Mouse (Mus musculus): ENCODE measurements at regions not wholly inside any gene's neighbourhood (a gene's known extent, or its start where the extent isn't known, plus 50 kb on each side); places are given as distances from the start of the nearest gene placed in this dataset.
A peak's percentile ranks its signal among the peaks of the same experiment; 100 is the strongest.

DNA sequence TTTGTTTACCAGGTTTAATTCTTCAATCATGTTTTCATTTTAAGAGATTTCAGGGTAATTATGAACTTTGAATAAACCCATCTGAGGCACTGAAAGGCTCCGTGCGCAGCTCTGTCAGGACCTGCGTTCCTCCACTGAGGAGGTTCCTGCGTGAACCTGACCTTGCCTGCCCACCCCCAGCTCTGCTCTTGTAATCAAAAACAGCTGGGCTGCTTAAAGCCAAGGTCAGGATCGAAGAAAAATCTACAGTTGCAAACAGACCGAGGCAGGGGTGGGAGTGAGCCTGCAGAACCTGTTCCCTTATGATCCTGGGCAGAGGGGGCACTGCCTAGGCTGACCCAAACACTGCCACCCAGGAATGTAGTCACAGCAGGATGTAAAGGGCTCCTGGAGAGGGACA, 134.8 kb upstream of the Bcor start:
- WGBS: 36% methylated on average over 6 of the region's 6 CpGs

DNA sequence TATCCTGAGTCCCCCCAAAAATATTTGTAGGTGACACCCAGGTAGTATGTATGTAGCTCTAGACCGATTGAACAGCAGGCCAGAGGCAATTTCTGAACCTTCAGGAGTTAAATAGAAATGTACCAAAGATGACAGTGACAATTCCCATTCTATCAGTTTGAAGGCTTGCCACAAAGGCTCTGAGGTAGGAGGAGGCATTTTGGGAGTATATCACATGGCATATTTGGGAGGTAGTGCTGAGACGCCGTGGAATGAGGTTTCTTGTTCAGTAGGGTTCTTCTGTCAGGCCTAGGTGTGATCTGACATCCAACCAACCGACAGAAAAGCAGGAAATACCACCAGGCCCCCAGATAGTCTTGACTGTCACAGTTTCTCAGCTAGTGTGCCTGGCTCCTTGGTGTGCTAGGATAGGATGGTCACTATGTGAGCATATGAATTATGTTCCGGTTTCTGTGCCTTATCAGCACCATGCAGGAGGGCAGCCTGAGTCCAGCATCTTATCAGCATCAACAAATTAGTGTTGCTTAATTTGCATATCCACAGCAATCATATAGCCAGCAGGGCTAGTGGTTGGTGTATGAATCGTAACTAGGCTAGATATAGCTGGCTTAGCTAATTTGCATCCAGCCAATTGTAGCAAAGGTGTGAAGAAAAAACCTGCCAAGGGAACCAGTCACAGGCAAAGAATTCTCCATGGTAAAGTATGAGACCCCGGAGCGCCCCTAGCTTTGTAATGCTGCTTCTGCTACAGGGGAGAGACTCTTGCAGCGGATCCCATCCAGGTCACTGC, 136.3 kb upstream of the Bcor start:
- WGBS: 59% methylated on average over 9 of the region's 9 CpGs
- Histone ChIP-seq H3K9ac (no peak overlapping the region), H3K9me3 (ENCODE audit: low read depth, low read length) (no peaks in the 10 kb centered on the region), H3K27ac (ENCODE audit: low read depth) (no peak overlapping the region), H3K4me1 (ENCODE audit: insufficient read depth) (no peaks in the 10 kb centered on the region), H3K36me3 (ENCODE audit: insufficient read depth) (no peaks in the 10 kb centered on the region), H3K4me3 (ENCODE audit: low read depth, low read length) (no peak overlapping the region), H3K27me3 (ENCODE audit: insufficient read depth, low read length) (no peaks in the 10 kb centered on the region), H3K4me2 (no peak overlapping the region)
- TF ChIP-seq CTCF (IDR thresholded peaks at IDR 0.05; ENCODE audit: low read depth): no peak
- no peak for DNase-seq
- no peak; the same call in 1 of the 2 replicates for ATAC-seq (ENCODE audit: insufficient read depth)

More for the DNA sequence above, 134.8 kb upstream of the Bcor start:
- DNase-seq (no peak), ATAC-seq (ENCODE audit: insufficient read depth) (no peak)
- no peaks in the 10 kb centered on the region for H3K9me3 ChIP-seq (ENCODE audit: low read depth, low read length)
- H3K4me1 ChIP-seq (ENCODE audit: insufficient read depth): no peaks in the 10 kb centered on the region
- no peak overlapping the region for H3K9ac ChIP-seq
- no peaks in the 10 kb centered on the region for H3K36me3 ChIP-seq (ENCODE audit: insufficient read depth)
- no peak for TF ChIP-seq CTCF (IDR thresholded peaks at IDR 0.05; ENCODE audit: low read depth)
- H3K4me2 ChIP-seq: no peak overlapping the region
- no peak overlapping the region for H3K4me3 ChIP-seq (ENCODE audit: low read depth, low read length)
- no peak overlapping the region for H3K27ac ChIP-seq (ENCODE audit: low read depth)
- H3K27me3 ChIP-seq (ENCODE audit: insufficient read depth, low read length): no peaks in the 10 kb centered on the region

DNA sequence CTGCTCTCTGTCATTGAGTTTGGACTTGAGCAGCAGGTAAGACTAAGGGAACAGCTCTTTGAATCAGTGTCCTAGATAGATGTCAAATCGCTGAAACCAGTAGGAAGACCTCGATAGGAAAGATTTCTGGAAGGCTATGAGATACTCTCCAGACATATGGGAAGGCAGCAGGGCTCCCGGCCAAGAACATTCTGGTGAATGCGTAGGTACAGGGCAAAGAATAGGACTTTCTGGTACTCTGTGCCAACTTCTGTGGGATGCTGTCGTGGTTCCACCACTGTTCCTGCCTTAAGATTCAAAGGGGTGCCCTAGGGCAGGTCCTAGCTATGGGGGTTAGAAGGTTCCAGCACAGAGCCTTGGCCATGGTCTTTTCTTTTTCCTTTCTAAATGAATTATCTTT, 138.5 kb upstream of the Bcor start:
- DNase-seq: no peak
- no peak for TF ChIP-seq CTCF (IDR thresholded peaks at IDR 0.05; ENCODE audit: low read depth)
- Histone ChIP-seq H3K4me2 (no peak overlapping the region), H3K4me1 (ENCODE audit: insufficient read depth) (no peaks in the 10 kb centered on the region), H3K9ac (no peak overlapping the region), H3K9me3 (ENCODE audit: low read depth, low read length) (no peaks in the 10 kb centered on the region), H3K27me3 (ENCODE audit: insufficient read depth, low read length) (no peaks in the 10 kb centered on the region), H3K27ac (ENCODE audit: low read depth) (no peak overlapping the region), H3K4me3 (ENCODE audit: low read depth, low read length) (no peak overlapping the region), H3K36me3 (ENCODE audit: insufficient read depth) (no peaks in the 10 kb centered on the region)
- WGBS: 78% methylated on average over 5 of the region's 5 CpGs
- no peak for ATAC-seq (ENCODE audit: insufficient read depth)

DNA sequence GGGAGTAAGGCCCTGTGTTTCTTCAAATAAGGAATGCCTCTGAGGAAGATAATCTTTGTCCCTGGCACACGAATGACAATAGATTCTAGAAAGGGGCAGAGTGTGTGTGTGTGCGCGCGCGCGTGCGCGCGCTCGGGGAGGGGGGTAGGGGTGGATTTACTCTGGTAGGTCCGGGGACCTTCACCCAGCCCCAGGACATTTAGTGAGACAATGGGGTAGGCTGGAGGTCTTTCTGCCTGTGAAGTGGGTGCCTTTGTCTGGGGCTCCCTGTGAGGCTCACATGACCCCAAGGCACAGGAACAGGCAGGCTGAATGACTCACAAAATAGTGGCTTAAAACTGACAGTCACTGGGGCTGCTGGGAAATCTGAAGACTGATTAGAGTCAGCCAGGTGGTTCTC, 139.1 kb upstream of the Bcor start:
- DNase-seq: no peak
- H3K4me2 ChIP-seq: no peak overlapping the region
- WGBS: 91% methylated on average over 11 of the region's 11 CpGs
- no peak for ATAC-seq (ENCODE audit: insufficient read depth)
- H3K9me3 ChIP-seq (ENCODE audit: low read depth, low read length): no peaks in the 10 kb centered on the region
- H3K4me1 ChIP-seq (ENCODE audit: insufficient read depth): no peaks in the 10 kb centered on the region
- no peak overlapping the region for H3K4me3 ChIP-seq (ENCODE audit: low read depth, low read length)
- no peak overlapping the region for H3K9ac ChIP-seq
- H3K27me3 ChIP-seq (ENCODE audit: insufficient read depth, low read length): no peaks in the 10 kb centered on the region
- no peak overlapping the region for H3K27ac ChIP-seq (ENCODE audit: low read depth)
- no peak for TF ChIP-seq CTCF (IDR thresholded peaks at IDR 0.05; ENCODE audit: low read depth)
- H3K36me3 ChIP-seq (ENCODE audit: insufficient read depth): no peaks in the 10 kb centered on the region

DNA sequence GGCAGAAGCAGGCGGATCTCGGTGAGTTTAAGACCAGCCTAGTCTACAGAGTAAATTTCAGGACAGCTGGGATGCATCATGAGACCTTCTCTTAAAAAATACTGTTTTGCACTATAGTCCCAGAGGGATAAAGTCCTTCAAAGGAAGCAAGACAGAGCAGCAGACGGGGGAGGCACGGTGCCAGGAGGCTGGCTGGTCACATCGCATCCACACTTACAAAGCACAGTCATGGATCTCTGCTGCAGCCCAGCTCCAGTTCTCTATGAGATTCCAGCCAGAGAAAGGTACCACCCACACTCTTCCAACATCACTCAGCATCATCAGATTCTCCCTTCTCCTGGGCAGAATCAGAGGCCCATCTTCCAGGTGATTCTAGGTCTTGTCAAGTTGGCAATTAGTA, 144.5 kb upstream of the Bcor start:
- no peak for TF ChIP-seq CTCF (IDR thresholded peaks at IDR 0.05; ENCODE audit: low read depth)
- ATAC-seq (ENCODE audit: insufficient read depth) (no peak), DNase-seq (peak; percentile 48)
- Histone ChIP-seq H3K9ac (no peak overlapping the region), H3K27ac (ENCODE audit: low read depth) (no peak overlapping the region), H3K4me2 (no peak overlapping the region), H3K9me3 (ENCODE audit: low read depth, low read length) (no peaks in the 10 kb centered on the region), H3K4me3 (ENCODE audit: low read depth, low read length) (no peak overlapping the region), H3K36me3 (ENCODE audit: insufficient read depth) (no peaks in the 10 kb centered on the region), H3K27me3 (ENCODE audit: insufficient read depth, low read length) (no peaks in the 10 kb centered on the region), H3K4me1 (ENCODE audit: insufficient read depth) (no peaks in the 10 kb centered on the region)
- 52% methylated on average over 5 of the region's 5 CpGs for WGBS

DNA sequence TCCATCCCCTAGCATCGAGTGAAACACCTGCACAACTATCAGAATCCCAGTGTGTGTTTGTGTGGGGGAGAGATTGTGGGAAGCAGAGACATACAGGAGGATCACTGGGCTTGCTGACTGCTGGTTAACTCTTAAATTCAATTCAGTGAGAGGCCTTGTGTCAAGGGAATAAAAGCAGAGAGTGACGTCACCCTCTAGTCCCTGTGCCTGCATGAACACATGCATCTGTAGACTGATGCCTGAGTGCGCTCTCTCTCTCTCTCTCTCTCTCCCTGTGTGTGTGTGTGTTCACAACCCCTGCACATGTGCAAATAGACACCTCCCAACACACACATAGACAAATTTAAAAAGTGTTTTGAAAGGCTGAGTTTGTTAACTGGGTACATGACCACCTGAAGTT, 146.8 kb upstream of the Bcor start:
- H3K9me3 ChIP-seq (ENCODE audit: low read depth, low read length): no peaks in the 10 kb centered on the region
- H3K4me2 ChIP-seq: no peak overlapping the region
- no peak for ATAC-seq (ENCODE audit: insufficient read depth)
- H3K27ac ChIP-seq (ENCODE audit: low read depth): no peak overlapping the region
- 67% methylated on average over 3 of the region's 3 CpGs for WGBS
- no peak for TF ChIP-seq CTCF (IDR thresholded peaks at IDR 0.05; ENCODE audit: low read depth)
- no peaks in the 10 kb centered on the region for H3K36me3 ChIP-seq (ENCODE audit: insufficient read depth)
- H3K4me3 ChIP-seq (ENCODE audit: low read depth, low read length): no peak overlapping the region
- DNase-seq: no peak
- no peaks in the 10 kb centered on the region for H3K27me3 ChIP-seq (ENCODE audit: insufficient read depth, low read length)
- H3K4me1 ChIP-seq (ENCODE audit: insufficient read depth): no peaks in the 10 kb centered on the region
- H3K9ac ChIP-seq: no peak overlapping the region

DNA sequence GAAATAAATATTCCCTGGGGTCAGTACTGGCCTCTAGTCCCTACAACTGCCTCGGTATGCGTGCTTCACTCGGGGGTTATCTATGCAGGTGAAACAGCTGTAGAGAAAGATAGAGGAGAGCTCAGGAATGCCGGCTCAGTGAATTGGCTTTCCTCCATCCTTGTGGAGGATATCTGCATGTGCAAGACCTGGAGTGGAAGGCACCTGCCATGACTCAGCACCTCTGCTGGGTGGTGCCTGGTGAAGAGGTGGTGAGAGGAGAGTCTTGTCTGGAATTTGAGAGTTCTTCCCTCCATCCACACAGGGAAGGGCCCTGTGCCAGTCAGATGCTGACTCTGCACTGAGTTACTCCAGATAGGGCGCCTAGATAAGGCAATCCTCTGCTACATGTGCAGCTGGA, 152.4 kb upstream of the Bcor start:
- H3K9me3 ChIP-seq (ENCODE audit: low read depth, low read length): no peaks in the 10 kb centered on the region
- H3K9ac ChIP-seq: no peak overlapping the region
- no peaks in the 10 kb centered on the region for H3K4me1 ChIP-seq (ENCODE audit: insufficient read depth)
- H3K36me3 ChIP-seq (ENCODE audit: insufficient read depth): no peaks in the 10 kb centered on the region
- H3K4me3 ChIP-seq (ENCODE audit: low read depth, low read length): no peak overlapping the region
- DNase-seq (no peak), ATAC-seq (ENCODE audit: insufficient read depth) (peak; percentile 28; the same call in 1 of the 2 replicates)
- no peaks in the 10 kb centered on the region for H3K27me3 ChIP-seq (ENCODE audit: insufficient read depth, low read length)
- TF ChIP-seq CTCF (IDR thresholded peaks at IDR 0.05; ENCODE audit: low read depth): 0 out of 2 replicates have a peak, but pooled peaks have one; percentile 1
- WGBS: 27% methylated on average over 5 of the region's 5 CpGs
- no peak overlapping the region for H3K27ac ChIP-seq (ENCODE audit: low read depth)
- no peak overlapping the region for H3K4me2 ChIP-seq
